Mouse (Mus musculus): ENCODE measurements around the gene Tpr. TPM values are rescaled to one million over a fixed set of nuclear protein-coding genes. Genes with fewer than 3 reads are reported as not detected.

Gene Tpr
- polyA plus RNA-seq, 1 experiment = 59.8 TPM

- WGBS = 69% methylated on average over 4 of the region's 4 CpGs
Observed at GRCm38 (mm10) chr1:150441731-150442130, 49.1 kb downstream of the Tpr start.

GRCm38 (mm10) chr1:150458977-150459376, 66.3 kb downstream of the Tpr start:
- WGBS = 41% methylated on average over 5 of the region's 5 CpGs
- Histone ChIP-seq H3K4me1 (ENCODE audit: control insufficient read depth, insufficient read depth, low read length) (0 out of 2 replicates have a peak, but pooled peaks cover 2% of the 10 kb centered on the region), H3K4me3 (replicated peaks; ENCODE audit: extremely low read depth, low read depth, low read length) (no peak overlapping the region)
- DNase-seq = no peak
- TF ChIP-seq POLR2A (IDR thresholded peaks at IDR 0.05; ENCODE audit: borderline replicate concordance, extremely low read depth, low read depth, low read length) (no peak), CTCF (IDR thresholded peaks at IDR 0.05; ENCODE audit: insufficient read depth, low read length) (no peak)

More at GRCm38 (mm10) chr1:150441731-150442130, 49.1 kb downstream of the Tpr start:
- H3K4me1 ChIP-seq (ENCODE audit: control insufficient read depth, insufficient read depth, low read length) = no peaks in the 10 kb centered on the region
- no peak for TF ChIP-seq POLR2A (IDR thresholded peaks at IDR 0.05; ENCODE audit: borderline replicate concordance, extremely low read depth, low read depth, low read length)
- TF ChIP-seq CTCF (IDR thresholded peaks at IDR 0.05; ENCODE audit: insufficient read depth, low read length) = no peak
- no peak overlapping the region for H3K4me3 ChIP-seq (replicated peaks; ENCODE audit: extremely low read depth, low read depth, low read length)
- DNase-seq = no peak

GRCm38 (mm10) chr1:150459599-150459998, 67.0 kb downstream of the Tpr start:
- TF ChIP-seq CTCF (IDR thresholded peaks at IDR 0.05; ENCODE audit: insufficient read depth, low read length) (no peak), POLR2A (IDR thresholded peaks at IDR 0.05; ENCODE audit: borderline replicate concordance, extremely low read depth, low read depth, low read length) (no peak)
- Histone ChIP-seq H3K4me1 (ENCODE audit: control insufficient read depth, insufficient read depth, low read length) (0 out of 2 replicates have a peak, but pooled peaks cover 2% of the 10 kb centered on the region), H3K4me3 (replicated peaks; ENCODE audit: extremely low read depth, low read depth, low read length) (no peak overlapping the region)
- WGBS = 31% methylated on average over 3 of the region's 3 CpGs
- no peak for DNase-seq

GRCm38 (mm10) chr1:150460595-150460994, 68.0 kb downstream of the Tpr start:
- 51% methylated on average over 7 of the region's 7 CpGs for WGBS
- no peak for DNase-seq
- no peak for TF ChIP-seq POLR2A (IDR thresholded peaks at IDR 0.05; ENCODE audit: borderline replicate concordance, extremely low read depth, low read depth, low read length)
- H3K4me3 ChIP-seq (replicated peaks; ENCODE audit: extremely low read depth, low read depth, low read length) = no peak overlapping the region
- 0 out of 2 replicates have a peak, but pooled peaks cover 2% of the 10 kb centered on the region for H3K4me1 ChIP-seq (ENCODE audit: control insufficient read depth, insufficient read depth, low read length)

GRCm38 (mm10) chr1:150463068-150463467, 70.4 kb downstream of the Tpr start:
- Histone ChIP-seq H3K4me3 (replicated peaks; ENCODE audit: extremely low read depth, low read depth, low read length) (no peak overlapping the region), H3K4me1 (ENCODE audit: control insufficient read depth, insufficient read depth, low read length) (0 out of 2 replicates have a peak, but pooled peaks cover 2% of the 10 kb centered on the region)
- DNase-seq = no peak
- TF ChIP-seq POLR2A (IDR thresholded peaks at IDR 0.05; ENCODE audit: borderline replicate concordance, extremely low read depth, low read depth, low read length) = no peak
- no peak for TF ChIP-seq CTCF (IDR thresholded peaks at IDR 0.05; ENCODE audit: insufficient read depth, low read length)
- 53% methylated on average over 5 of the region's 5 CpGs for WGBS

- WGBS = 85% methylated on average over 4 of the region's 4 CpGs
- DNase-seq = no peak
- TF ChIP-seq POLR2A (IDR thresholded peaks at IDR 0.05; ENCODE audit: borderline replicate concordance, extremely low read depth, low read depth, low read length) = no peak
- TF ChIP-seq CTCF (IDR thresholded peaks at IDR 0.05; ENCODE audit: insufficient read depth, low read length) = no peak
Observed at GRCm38 (mm10) chr1:150463691-150464090, 71.1 kb downstream of the Tpr start.

GRCm38 (mm10) chr1:150465364-150465763, 72.7 kb downstream of the Tpr start:
- no peak for TF ChIP-seq POLR2A (IDR thresholded peaks at IDR 0.05; ENCODE audit: borderline replicate concordance, extremely low read depth, low read depth, low read length)
- no peak for TF ChIP-seq CTCF (IDR thresholded peaks at IDR 0.05; ENCODE audit: insufficient read depth, low read length)
- no peak for DNase-seq
- WGBS = 65% methylated on average over 10 of the region's 10 CpGs
- H3K4me1 ChIP-seq (ENCODE audit: control insufficient read depth, insufficient read depth, low read length) = no peaks in the 10 kb centered on the region
- no peak overlapping the region for H3K4me3 ChIP-seq (replicated peaks; ENCODE audit: extremely low read depth, low read depth, low read length)

More at GRCm38 (mm10) chr1:150463691-150464090, 71.1 kb downstream of the Tpr start:
- Histone ChIP-seq H3K4me3 (replicated peaks; ENCODE audit: extremely low read depth, low read depth, low read length) (no peak overlapping the region), H3K4me1 (ENCODE audit: control insufficient read depth, insufficient read depth, low read length) (0 out of 2 replicates have a peak, but pooled peaks cover 2% of the 10 kb centered on the region)

- TF ChIP-seq CTCF (IDR thresholded peaks at IDR 0.05; ENCODE audit: insufficient read depth, low read length) (no peak), POLR2A (IDR thresholded peaks at IDR 0.05; ENCODE audit: borderline replicate concordance, extremely low read depth, low read depth, low read length) (no peak)
- no peak for DNase-seq
- WGBS = 73% methylated on average over 3 of the region's 3 CpGs
- no peaks in the 10 kb centered on the region for H3K4me1 ChIP-seq (ENCODE audit: control insufficient read depth, insufficient read depth, low read length)
- no peak within 1 kb of the TSS for H3K4me3 ChIP-seq (replicated peaks; ENCODE audit: extremely low read depth, low read depth, low read length)
Observed at GRCm38 (mm10) chr1:150466132-150466531, 73.5 kb downstream of the Tpr start, which contains the start of gene Prg4. Gene Prg4 (minus strand): TSS chr1:150466165.

GRCm38 (mm10) chr1:150469992-150470391, 77.4 kb downstream of the Tpr start:
- Histone ChIP-seq H3K4me3 (replicated peaks; ENCODE audit: extremely low read depth, low read depth, low read length) (no peak overlapping the region), H3K4me1 (ENCODE audit: control insufficient read depth, insufficient read depth, low read length) (no peaks in the 10 kb centered on the region)
- TF ChIP-seq POLR2A (IDR thresholded peaks at IDR 0.05; ENCODE audit: borderline replicate concordance, extremely low read depth, low read depth, low read length) = no peak
- no peak for TF ChIP-seq CTCF (IDR thresholded peaks at IDR 0.05; ENCODE audit: insufficient read depth, low read length)
- WGBS = 59% methylated on average over 3 of the region's 3 CpGs
- DNase-seq = no peak

GRCm38 (mm10) chr1:150472525-150472924, 79.9 kb downstream of the Tpr start:
- no peak overlapping the region for H3K4me3 ChIP-seq (replicated peaks; ENCODE audit: extremely low read depth, low read depth, low read length)
- no peaks in the 10 kb centered on the region for H3K4me1 ChIP-seq (ENCODE audit: control insufficient read depth, insufficient read depth, low read length)
- no peak for DNase-seq
- TF ChIP-seq CTCF (IDR thresholded peaks at IDR 0.05; ENCODE audit: insufficient read depth, low read length) = no peak
- WGBS = 62% methylated on average over 7 of the region's 7 CpGs

Data from lung, adult 2 months (tissue).